Mouse (Mus musculus): ENCODE measurements around the gene Zfp961.
"Not testable (repeated sequence)": the region's sequence is repeated elsewhere in the genome, so short reads cannot be mapped to it uniquely, and the experiment has no call there.

Zfp961 gene

DNA sequence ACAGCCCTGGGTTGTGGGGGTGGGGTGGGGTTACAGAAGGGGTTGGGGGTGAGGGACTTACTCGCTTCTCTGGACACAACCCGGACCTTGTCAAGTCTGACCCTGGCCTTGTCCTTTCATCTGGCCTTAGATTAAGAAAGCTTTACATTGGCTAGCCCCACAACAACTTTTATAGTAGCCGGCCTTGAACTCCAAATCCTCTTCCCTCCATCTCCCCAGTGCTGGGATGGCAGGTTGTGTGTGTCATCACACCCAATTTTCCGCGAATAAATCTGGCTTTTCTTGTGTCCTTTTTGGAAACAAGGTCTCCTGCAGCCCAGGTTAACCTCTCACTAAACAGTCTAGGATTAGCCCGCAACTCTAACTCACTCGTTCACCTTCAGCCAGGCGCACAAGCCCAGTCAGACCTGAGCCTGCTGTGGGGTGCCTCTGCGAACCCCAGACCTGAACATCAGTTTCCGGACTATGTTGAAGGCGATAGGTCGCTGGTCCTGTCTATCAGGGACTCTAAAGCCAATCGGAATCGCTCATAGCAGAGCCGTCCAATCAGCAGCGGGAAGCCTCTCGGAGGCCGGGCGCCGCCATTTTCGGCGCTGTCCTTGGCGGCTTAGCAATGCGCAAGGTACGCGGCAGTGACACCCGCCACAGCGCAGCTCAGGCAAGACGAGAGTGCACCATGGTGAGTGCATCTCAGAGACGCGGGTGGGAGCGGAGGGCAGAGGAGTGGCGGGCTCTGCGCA is at the start of gene Zfp961:
Zfp961 (plus strand) TSS at position 557 of the 740 bp plus-strand sequence.
- peak; percentile 100 for DNase-seq (ENCODE audit: low spot score)

- not testable (repeated sequence) for DNase-seq (ENCODE audit: low spot score)
Observed at GRCm38 (mm10) chr8:71903084-71903483, 47.8 kb upstream of the Zfp961 start.

GRCm38 (mm10) chr8:71906809-71907208 is 44.0 kb upstream of the Zfp961 start:
- no peak for DNase-seq (ENCODE audit: low spot score)

DNA sequence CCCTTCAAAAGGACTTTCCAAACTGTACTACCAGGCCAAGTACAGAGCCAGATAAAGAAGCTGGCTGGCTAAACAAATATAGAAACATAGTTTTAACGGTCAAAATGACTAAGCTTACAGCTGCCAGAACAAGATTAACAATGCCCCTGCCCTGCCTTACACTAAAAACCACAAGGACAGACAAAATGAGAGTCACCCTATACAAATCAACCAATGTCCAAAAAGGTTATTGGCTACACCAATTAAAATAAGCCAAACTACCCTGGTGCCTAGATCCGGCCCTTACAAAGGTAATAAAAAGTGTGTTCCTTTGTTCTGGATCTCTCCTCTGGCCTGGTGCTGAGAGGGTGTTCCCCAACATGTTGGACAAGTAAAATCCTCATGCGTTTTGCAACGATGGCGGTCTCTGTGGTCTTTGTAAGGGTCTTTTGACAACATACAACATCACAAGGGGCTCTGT is 43.0 kb upstream of the Zfp961 start:
- DNase-seq (ENCODE audit: low spot score): peak; percentile 76

GRCm38 (mm10) chr8:71908309-71909261 is 42.3 kb upstream of the Zfp961 start, which contains the start of the genes Zfp882 and Zfp617:
Gene Zfp882, plus strand, starts transcription at chr8:71908608.
Gene Zfp617, plus strand, starts transcription at chr8:71908635.
- peak; percentile 94 for DNase-seq (ENCODE audit: low spot score)

DNA sequence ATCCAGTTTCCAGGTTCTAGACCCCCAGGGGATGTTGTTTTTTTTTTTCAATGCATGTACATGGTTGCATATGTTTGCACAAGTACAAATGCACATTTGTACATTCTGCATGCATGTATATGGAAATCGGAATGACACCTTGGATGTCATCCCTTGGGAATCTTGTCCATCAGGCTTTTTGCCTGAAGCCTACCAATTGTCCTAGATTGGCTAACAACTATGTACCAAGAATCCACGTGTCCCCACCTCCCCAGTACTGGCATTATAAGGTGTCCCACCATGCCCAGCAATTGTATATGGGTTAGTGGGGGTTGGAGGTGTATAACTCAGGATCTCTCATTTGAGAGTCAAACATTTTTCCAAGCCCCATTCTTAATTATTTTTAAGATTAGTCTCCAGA is 38.6 kb upstream of the Zfp961 start:
- no peak for DNase-seq (ENCODE audit: low spot score)

DNA sequence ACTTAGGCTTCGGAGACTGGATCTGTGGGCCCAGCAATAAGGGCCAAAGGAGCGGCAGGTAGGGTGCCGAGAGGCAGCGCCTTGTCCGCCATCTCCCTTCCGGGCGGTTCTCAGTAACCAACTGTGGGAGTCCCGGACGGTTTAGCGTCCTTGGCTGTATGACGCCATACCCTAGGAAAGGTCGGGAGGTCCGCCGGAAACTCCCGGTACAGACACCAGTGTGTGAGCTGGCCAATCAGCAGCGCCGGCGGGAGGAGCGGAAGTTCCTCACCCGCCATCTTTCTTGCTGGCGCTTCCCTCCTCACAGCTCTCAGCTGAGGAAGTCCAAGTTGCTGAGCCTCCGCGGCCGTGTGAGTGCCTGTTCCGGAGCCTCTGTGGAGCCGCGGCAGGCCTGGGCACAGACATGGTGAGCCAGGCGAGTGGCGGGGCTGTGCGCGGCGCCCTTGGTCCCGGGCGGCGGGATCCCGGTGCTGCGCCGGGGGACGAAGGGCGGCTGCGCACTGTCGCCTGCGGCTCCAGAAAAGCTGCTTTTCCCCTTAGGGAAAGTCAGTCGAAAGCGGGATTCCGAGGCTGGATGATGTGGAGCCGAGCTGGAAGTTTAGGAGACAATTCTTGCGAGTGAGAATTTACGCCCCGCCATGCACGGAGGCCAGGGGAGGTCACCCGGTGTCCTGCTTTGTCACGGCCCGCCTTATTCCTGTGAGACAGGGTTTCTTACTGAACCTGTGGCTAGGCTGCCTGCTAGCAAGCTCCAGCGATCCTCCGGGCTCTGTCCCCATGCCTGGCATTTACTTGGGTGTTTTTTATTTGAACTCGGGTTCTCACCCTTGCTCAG is 28.1 kb upstream of the Zfp961 start:
- DNase-seq (ENCODE audit: low spot score): peak; percentile 98

GRCm38 (mm10) chr8:71925791-71926190 is 25.0 kb upstream of the Zfp961 start:
- DNase-seq (ENCODE audit: low spot score): no peak

GRCm38 (mm10) chr8:71926551-71926950 is 24.3 kb upstream of the Zfp961 start:
- DNase-seq (ENCODE audit: low spot score): peak; percentile 30

- no peak for DNase-seq (ENCODE audit: low spot score)
Observed at GRCm38 (mm10) chr8:71927779-71928178, 23.1 kb upstream of the Zfp961 start.

GRCm38 (mm10) chr8:71938037-71938436 is 12.8 kb upstream of the Zfp961 start:
- not testable (repeated sequence) for DNase-seq (ENCODE audit: low spot score)

DNA sequence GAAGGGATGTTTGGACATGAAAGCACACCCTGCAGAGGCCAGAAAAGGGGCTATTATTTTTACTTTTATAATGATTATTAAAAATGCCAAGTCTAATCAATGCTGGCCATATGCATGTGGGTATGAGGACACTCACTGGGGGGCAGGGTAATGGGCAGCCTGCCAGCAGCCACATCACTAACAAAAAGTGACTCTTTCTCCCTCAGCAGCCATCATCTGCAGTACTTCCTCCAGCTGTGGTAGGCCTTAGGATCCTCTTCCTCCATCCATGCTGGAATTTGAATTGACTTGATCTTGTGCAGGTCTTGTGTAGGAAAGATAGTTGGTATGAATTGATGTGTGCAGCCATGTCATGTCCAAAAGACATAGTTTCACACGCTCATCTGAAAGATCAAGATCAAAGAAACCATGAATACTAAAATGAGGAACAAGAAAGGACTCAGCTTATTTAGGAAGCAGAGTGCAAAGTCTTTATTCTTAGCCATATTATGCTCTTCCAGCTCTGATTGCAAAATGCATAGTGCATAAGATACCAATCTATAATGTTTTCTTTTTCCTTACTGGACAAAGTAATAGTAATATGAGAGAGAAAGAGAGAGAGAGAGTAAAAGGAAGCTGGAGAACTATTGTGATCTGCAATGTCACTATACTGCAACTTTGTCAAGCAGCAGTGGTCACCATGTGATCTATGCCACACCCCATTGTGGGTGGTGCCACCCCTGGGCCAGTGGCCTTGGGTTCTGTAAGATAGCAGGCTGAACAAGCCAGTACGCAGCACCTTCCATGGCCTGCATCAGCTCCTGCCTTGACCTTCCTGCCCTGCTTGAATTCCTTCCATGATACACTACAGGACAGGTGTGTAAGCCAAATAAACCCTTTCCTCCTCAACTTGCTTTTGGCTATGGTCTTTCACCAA is 10.3 kb upstream of the Zfp961 start:
- DNase-seq (ENCODE audit: low spot score): no peak

DNA sequence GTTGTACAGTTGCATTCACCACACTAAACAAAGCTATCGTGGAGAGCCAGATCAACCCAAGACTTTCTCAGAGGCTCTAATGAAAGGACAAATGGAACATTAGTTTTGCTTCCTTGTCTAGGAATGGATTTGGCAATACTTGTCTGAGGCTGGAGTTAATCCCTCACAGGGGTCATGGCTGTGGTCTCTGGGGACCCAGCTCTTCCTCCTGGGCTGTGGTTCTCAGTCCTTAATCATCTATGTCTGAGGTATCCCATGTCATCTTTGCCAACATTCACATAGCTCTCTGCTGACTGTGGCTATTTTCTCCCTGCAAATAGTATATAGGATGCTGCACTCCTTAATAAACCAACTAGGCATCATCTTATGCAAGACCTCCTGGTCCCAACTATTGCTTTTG is 9.1 kb upstream of the Zfp961 start:
- no peak for DNase-seq (ENCODE audit: low spot score)

DNA sequence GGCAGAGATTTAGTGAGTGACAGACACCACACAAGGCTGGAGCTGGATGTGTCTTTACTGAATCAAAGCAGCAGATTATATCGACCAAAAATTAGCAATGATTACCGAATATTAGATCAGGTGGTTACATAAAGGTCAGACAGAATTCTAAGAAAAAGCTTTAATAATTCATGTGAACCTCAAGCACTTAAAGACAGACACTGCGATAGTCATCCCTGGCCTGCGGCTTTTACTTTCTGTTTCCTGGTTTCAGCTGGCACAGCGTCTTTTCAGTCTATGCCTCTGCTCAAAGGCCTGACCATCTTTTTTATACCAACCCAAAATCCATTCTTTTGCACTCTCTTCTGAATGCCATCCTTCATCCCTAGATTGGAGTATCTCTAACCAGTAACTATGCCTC is 2.2 kb upstream of the Zfp961 start:
- no peak for DNase-seq (ENCODE audit: low spot score)

- DNase-seq (ENCODE audit: low spot score): peak; percentile 41
Observed at GRCm38 (mm10) chr8:71951436-71952161, 761 bp downstream of the Zfp961 start.

GRCm38 (mm10) chr8:71952489-71952888 is 1.7 kb downstream of the Zfp961 start:
- no peak for DNase-seq (ENCODE audit: low spot score)

DNA sequence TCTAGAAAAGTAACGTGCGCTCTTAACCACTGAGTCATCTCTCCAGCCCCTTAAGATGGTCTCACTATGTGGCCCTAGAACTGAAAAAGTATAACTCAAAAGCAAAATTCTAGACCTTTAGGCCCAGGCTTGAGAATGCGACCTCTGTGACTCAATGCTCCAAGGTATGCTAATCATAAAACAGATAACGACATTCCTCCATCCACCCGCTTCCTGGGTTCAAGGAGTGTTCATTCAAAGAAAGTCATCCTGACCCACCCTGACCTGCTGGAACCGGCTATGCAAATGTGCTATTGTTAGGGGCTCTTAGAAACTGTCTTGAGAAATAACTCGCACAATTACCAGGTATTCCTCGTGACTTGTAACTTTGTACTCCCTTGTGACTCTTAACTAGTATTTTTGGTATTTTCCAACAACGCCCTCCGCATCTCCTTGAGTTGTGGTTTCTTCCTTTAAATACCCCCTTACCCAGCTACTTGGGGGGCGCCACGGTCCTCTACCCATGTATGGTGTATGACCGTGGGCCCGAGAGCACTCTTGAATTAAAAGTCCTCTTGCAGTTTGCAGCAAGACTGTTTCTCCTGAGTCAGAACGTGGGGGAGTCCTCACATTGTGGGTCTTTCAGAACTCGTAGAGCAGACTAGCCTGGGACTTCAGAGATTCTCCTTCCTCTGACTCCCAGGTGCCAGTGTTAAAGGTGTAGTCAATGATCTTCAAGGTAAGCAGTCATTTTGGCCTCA is 2.3 kb downstream of the Zfp961 start:
- DNase-seq (ENCODE audit: low spot score): not testable (repeated sequence)

DNA sequence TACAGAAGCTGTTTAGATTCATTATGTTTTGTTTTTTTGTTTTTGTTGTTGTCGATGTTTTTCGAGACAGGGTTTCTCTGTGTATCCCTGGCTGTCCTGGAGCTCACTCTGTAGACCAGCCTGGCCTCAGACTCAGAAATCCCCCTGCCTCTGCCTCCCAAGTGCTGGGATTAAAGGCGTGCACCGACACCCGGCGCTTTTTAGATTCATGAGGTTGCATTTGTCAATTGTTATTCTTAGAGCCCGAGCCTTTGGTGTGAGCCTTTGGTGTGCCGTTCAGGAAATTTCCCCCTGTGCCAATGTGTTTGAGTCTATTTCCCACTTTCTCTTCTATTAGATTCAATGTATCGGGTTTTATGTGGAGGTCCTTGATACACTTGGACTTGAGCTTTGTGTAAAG is 3.8 kb downstream of the Zfp961 start:
- DNase-seq (ENCODE audit: low spot score): no peak

DNA sequence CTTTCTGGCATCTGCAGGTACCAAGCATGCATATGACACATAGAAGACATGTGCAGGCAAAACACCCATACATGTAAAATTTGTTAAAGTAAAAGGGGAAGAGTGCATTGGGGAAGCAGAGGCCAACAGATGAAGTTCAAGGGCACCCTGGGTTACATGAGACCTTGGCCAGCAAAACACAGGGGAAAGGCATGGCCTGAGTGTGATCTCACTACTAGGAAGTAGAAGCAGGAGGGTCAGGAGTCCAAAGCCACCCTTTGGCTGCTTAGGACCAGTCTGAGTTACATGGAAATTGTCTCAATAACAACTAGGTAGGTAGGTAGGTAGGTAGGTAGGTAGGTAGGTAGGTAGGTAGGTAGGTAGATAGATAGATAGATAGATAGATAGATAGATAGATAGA is 9.6 kb downstream of the Zfp961 start:
- DNase-seq (ENCODE audit: low spot score): no peak
